Mouse (Mus musculus): ENCODE measurements around the gene Hip1r.
A peak's percentile ranks its signal among the peaks of the same experiment; 100 is the strongest.

Hip1r gene

DNA sequence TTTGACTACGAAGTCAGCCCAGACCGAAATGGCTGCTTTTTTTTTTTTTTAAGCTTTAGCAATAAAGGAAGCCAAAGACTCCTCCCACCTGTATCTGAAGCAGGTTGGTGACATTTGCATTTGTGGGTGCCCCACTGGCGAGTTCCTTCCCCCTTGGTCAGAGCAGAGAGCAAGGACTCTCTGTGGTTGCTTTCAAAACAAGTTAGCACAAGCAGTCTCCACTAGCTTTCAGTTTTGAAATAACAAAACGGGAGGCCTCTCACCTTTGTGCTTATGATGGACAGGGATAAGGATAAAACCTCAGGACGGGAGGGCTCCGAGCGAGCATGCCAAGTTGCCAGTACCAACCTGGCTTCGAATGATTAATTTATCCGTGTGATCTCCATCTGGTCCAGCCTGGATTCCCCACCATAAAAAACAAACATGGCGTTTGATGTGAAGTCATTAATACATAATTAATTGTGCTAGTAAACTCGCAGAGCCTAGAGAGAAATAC lies 1.2 kb downstream of the Hip1r start:
- peak; percentile 65 to 70 for DNase-seq

DNA sequence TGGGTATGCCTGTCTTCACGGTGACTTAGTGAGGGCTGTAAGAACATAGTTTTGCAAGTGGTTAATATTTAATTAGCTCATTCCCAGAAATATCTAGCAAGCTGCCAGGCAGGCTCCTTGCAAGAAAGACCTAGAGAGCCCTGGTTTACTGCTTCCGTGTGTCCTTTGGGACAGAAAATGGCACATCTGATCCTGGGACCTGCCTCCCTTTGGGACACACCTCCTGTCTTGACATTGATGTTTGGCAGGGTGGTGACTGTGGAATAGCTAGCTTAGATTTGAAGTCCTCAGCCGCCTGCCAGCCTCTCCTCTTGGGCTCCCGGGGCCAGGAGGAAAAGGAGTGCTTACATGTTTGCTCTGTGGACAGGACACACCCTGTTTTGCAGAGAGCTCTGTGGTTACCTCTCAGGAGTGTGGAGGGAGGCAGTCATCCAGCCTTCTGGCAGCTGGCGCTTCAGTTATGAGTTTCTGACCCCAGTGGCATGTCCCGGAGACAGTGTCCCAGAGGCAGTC lies 2.3 kb downstream of the Hip1r start:
- peak; percentile 79 to 87 for DNase-seq

DNA sequence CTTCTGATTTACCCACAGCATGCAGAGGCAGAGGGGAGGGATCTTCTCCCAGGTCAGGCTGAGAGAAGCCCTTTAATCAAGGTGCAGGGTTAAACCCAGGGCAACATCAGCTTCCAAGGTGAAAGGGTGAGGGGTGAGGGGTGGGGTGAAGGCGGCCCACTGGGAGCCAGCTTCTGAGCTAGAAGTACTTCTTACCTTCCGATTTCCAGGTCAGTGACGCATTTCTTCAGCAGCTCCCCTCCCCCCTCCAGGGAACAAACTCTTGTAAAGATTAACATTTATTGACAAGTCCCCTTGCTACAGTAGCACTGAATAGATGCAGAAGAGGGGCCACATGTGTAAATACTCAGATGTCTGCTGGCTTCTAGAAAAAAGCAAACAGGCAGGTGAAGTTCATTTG lies 3.8 kb downstream of the Hip1r start:
- DNase-seq, result peak in 1 of 2 experiments; percentile 58

DNA sequence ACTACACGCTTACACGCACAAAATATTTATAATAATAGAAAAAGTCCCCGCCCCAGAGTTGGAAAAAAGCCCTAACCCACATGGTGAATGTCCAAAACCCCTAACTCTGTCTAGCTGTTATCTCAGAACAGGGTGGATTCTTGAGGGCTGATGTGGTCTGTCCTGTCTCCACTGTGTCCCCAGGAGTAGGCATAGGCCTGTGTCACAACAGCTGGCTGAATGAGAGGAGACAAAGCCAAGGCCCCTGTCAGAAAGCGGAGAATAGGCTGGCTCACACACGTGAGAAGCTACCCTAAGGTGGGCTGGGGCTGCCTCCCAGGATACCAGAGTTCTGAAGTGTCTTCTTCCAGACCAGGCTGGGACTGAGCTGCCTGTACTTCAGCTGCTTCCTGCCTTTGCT lies 4.7 kb downstream of the Hip1r start:
- DNase-seq, result no peak

DNA sequence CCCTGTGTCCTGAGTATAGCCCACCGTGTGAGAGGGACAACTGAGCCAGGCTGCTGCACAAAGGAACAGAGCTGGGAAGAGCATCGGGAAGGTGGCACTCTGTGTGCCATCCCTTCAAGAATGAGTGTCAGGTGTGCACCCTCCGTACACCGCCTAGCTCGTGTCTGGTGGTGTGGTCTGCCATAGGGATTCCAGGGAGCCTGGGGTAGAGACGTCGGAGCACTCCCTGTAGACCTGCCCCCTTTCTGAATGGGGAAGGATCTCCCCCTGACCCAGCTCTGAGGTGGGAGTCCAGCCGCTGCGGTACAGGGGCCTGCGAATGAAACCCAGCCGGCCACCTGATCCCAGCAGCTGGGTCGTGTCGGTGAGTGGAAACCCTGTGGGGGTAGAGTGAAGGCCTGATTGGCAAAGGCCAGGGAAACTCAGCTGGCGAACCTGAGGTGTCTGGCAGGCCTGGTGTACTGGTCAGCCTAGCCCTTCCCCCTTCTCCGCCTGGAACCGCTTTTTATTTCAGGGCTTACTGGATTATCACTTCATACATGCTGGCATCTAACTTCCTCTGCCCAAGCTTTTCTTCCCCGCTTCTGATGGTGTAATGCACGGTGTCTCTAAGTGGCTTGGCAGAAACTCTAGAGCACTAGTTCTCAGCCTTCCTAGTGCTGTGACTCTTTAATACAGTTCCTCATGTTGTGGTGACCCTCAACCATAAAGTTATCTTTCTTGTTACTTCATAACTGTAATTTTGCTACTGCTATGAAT lies 6.0 kb downstream of the Hip1r start:
- DNase-seq, result no peak

DNA sequence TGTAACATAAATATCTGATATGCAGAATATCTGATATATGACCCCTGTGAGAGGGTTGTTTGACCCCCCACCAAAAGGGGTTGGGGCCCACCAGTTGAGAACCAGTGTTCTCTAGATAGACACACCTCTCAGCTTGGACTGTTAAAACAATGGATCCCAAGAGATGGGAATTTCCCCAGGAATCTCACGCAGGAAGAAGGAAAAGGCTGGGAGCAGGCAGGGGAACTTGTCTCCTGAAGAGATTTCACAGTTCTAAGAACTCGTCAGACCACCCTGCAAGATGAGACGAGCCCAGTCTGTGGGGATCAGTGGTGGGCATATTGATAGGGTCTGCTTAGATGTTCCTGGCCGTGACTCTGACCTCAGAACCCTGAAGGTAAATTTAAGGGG lies 6.5 kb downstream of the Hip1r start:
- no peak for DNase-seq

DNA sequence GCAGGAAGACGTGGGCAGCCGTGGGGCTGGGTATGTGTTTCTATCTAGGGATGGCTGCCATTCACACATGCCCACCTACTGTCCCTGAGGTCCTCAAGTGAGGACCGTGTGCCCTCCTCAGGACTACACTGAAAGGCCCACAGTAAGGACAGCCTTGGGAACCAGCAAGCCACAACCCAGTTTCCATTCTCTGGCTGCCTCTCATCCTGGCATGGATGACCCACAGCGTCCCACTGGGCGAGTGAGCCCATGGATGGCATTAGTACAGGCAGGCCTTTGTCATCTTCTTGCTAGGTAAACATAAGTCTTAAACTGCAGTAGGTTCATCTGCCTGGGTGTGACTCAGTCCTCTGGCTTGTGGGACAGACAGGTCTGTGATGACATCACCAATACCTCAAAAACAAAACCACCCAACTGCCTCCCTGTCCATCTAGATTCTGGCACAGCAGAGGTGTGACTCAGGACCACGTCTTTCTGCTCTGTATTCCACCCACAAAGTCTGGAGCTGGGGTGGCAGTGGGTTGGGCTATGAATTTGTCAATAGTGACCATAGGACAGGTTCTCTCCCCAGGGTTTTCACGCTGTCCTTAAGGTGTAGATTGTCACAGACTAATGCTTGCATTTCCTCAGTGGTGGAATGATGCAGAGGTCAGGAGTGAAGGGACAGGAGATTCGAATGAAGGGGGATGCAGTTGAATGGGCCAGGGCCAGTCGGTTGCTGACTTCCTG lies 7.3 kb downstream of the Hip1r start:
- no peak for DNase-seq

DNA sequence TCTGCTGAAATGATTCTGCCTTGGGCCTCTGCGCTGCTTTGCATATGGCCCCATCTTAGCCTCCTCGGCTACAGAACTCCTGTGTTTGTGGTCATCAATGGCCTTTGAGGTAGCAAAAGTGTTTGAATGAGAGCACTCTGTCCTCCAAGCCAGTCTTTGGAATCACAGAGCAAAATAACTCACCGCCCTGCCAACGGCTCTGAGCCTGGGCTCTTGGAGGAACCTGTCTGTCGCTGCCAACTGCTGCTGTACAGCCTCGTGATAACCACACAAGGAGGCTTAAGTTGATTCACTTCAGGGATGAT lies 7.8 kb downstream of the Hip1r start:
- peak; percentile 54 to 71 for DNase-seq

DNA sequence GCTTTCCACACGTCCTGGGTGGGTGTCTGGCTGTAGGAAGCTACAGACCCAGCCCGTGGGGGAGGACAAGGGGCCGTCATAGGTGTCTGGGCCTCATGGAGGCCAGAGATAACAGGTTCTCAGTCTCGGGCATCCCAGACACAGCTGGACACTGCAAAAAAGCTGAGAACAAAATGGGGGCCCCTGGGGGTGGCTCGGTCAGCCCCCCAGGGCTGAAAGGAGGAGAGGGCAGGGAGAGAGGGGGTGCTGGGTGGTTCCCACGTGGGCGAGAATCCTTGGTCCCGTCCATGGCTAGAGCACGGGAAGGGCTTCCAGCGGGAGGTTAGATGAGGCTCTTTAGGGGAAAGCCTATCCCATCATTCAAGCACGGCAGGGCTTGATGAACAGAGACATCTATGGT lies 9.4 kb downstream of the Hip1r start:
- DNase-seq, result no peak

DNA sequence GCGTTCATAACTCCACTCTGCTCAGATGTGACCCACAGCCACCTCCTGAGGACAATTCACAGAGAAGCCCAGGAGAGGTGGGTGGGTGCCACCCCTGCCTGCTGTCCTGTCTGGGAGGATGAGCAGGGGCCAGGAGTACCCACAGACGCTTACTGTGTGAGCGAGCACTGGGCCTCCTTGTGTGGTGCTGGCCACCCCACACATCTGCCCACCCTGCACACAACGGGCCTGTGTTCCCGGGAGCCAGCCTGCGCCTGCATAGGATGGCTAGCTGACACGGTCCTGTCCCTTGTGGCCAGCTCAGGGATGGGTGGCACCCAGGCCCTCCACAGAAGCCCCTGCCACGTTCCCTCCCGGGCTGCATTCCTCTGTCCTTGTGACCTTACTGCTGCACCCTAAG lies 12.0 kb downstream of the Hip1r start:
- no peak for DNase-seq

DNA sequence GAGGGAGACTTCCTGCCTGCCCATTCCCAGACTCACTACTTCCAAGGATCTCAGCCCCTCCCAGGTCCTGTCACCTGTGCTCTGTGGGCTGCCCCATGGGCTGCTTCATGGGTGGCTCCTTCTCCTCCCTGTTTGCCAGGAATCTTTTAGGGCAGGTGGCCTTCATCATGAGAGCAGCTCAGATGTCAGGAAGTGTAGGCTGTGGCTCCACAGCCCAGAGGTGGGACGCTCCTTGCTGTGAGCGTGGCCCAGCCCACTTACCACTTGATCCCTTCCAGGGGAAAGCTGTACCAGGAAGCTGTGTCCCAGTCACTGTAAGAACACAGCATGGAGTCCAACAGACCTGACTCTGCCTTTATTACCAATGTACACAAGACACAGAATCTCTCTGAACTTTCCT lies 13.5 kb downstream of the Hip1r start:
- DNase-seq, result peak; percentile 49 to 73

DNA sequence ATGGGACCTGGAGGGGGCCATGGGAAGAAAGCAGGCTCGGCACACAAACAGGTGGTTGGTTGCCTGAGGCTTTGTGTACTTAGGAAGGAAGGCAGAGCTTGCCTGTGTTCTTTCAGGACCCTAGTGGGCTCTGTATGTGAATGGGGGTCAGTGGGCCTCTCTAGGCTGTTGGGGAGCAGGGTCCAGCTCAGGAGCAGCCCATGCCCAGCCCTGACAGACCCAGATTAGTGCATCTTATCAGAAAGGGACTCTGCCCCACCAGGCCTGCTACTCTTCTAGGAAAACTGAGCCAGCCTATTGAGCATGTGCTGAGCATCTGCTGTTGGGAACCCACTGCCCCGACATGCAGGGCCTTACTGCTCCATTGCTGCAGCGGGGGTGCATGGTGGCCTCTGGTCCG lies 14.1 kb downstream of the Hip1r start:
- no peak for DNase-seq

DNA sequence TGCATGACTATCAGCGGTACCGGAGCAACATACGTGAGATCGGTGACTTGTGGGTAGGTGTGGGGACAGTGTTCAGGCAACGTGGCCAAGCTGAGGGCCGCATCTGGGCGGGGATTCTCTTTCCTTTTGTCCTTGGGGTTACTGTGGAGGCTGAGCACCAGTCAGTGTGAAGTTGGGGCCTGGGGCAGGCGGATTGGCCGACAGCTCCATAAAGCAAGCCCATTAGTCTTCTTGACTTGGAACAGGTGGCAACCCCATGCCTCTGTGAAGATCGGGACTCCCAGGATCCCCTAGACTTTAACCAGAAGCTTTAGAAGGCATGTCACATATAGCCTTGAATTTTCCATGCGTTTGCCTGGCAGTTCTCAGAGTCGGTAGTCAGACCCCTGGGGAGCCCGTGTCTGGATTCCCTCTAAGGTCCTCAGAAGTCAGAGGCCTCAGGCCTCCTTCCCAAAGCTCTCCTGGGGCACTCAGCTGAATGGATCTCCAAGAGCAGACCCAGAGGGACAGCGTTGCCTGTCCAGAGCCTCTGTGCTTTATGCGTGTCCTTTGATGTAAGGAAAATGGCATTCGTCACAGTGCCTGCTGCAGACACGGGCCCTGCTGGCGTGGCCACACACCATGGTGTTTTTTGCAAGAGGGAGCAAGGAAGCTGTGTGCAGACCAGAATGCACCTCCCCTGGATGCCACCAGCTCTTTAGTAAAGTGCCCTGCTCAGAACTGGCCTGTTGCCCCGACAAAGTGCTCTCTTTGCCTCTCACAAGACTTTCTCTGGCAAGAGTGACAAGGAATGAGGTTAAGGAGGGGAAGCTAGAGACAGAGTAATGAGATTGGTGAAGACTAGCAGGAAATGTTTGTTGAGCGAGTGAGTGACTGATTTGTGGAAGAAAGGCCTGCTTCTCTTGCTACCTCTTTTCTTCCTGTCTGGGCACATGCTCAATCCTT lies 16.8 kb downstream of the Hip1r start:
- DNase-seq, result peak; percentile 85

DNA sequence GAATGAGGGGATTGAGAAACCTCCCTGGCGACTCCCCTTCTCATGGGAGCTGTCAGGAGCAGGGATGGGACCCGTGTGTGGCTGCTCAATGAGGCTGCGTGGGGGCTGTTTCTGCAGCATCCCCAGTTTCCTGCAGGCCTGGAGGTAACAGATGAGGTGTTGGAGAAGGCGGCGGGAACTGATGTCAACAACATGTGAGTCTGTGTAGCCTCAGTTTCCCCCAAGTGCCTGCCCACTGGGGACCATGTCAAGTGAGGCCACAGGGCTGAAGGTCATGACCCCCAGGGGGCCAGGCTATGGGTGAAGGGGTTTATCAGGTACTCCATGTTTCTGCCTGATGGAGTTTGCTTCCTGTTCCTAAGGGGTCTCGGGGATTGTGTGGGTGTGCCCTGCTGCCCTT lies 17.9 kb downstream of the Hip1r start:
- no peak for DNase-seq

DNA sequence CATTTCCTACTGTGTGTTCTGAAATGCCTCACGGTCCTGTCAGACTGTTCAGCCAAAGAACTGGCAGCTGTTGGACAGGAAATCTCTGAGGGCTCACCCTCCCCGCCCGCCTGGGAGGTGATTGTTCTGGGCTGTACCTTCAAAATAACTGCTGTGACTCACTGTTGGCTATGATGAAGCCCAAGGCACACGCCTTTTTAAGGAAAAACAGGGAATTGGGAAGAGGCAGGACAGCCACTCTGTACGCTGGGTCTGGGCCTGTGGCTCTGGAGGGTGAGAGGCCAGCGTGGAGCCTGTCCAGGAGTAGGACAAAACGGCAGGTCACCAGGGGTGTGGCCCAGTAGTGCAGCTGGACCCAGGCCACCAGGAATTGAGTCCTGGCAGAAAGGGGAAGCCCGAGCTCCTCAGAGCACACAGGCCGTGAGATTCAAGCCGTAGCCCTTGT lies 18.8 kb downstream of the Hip1r start:
- DNase-seq, result peak; percentile 81 to 85

DNA sequence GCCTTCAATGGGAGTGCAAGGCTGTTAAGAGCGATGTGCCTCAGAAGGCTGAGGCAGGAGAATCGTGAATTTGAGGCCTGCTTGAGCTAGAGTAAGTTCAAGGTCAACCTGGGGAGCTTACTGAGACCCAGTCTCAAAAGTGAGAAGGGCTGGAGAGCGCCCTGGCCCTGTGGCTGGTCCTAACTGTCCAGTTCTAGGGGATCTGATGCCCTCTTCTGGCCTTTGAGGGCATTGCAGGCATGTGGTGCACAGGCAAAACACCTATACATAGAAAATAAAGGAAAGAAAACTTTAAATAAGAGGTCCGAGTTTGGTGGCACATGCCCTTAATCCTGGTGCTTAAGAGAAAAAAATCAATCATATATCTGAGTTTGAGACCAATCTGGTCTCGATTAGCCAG lies 19.4 kb downstream of the Hip1r start:
- peak; percentile 84 to 89 for DNase-seq

DNA sequence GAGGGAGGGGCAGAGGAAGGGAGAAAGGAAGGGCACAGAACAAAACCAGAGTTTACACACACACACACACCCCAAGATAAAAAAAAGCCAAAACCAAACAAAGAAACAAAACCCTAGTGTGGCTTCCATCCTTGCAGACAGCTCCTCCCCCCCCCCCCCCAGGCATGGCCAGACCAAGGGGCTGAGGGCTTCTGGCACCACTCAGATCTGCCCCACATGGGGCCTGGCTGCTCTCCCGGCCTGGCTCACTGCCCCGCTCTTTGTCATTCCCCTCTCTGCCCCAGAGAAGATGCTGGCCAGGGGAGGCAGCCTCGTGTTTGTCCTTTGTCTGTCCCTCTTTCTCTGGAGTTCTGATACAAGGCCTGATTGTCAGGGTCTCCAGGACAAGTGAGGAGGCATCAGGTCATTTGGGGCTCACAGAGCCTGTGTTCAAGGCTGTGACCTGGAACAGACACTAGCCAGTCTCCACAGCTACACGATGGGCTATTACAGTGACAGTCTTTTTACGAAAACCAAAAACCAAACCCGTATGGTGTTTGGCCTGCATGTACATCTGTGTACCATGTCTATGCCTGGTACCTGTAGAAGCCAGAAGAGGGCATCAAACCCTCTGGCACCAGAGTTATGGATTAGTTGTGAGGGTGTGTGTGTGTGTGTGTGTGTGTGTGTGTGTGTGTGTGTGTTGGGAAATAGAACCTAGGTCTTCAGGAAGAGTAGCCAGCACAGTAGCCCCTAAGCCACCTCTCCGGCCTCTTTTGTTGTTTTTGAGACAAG lies 20.0 kb downstream of the Hip1r start:
- DNase-seq, result no peak

DNA sequence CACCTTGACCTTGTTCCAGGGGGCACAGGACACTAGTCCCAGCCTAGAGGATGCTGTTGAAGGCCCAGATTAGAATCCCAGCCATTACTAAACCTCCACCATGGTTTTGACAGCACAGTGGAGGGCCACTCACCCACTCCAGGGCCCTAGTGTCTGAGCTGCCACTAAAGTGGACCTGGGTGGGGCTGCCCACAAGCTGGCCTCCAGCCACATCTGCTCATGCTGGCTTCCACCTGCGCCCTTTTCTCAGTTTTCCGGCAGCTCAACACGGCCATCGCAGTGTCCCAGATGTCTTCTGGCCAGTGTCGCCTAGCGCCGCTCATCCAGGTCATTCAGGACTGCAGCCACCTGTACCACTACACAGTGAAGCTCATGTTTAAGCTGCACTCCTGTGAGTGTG lies 21.0 kb downstream of the Hip1r start:
- DNase-seq, result peak; percentile 69 to 76

DNA sequence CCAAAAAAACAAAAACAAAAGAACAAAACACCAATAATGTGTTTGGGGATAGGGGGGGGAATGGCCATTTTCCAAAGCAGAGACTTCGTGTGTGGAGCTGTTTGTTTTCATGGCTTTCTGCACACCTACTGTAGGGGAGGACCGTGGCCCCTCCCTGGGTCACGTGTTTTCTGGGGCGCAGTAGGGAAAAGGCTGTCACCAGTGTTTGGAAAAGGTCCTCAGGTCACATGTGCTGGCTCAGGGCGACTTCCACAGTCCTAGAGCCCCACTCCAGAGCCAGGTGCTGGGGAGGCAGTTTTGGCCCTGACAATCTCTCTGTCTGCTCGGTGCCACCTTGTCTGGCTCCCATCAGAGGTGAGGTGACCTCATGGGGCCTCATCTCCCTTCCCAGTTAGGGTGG lies 22.0 kb downstream of the Hip1r start:
- no peak for DNase-seq

DNA sequence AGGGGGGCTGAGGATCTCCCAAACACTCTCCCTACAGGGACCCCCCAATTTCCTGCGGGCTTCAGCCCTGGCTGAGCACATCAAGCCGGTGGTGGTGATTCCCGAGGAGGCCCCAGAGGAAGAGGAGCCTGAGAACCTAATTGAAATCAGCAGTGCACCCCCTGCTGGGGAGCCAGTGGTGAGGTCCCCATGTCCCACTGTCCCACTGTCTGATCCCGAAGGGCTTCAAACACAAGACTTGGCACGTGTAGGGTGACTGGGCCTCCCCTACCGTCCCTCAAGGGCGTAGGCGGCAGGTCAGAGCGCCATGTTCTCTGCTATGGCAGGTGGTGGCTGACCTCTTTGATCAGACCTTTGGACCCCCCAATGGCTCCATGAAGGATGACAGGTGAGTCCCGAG lies 22.8 kb downstream of the Hip1r start:
- no peak for DNase-seq

DNA sequence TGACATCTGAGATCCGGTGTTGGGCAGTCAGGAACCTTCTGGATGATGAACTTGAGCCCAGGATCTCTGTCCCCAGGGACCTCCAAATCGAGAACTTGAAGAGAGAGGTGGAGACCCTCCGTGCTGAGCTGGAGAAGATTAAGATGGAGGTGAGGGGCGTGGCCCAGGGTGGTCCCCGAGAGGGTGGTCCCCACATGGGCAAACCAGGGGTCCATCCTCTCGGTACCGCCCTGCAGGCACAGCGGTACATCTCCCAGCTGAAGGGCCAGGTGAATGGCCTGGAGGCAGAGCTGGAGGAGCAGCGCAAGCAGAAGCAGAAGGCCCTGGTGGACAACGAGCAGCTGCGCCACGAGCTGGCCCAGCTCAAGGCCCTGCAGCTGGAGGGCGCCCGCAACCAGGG lies 23.3 kb downstream of the Hip1r start:
- DNase-seq, result no peak

DNA sequence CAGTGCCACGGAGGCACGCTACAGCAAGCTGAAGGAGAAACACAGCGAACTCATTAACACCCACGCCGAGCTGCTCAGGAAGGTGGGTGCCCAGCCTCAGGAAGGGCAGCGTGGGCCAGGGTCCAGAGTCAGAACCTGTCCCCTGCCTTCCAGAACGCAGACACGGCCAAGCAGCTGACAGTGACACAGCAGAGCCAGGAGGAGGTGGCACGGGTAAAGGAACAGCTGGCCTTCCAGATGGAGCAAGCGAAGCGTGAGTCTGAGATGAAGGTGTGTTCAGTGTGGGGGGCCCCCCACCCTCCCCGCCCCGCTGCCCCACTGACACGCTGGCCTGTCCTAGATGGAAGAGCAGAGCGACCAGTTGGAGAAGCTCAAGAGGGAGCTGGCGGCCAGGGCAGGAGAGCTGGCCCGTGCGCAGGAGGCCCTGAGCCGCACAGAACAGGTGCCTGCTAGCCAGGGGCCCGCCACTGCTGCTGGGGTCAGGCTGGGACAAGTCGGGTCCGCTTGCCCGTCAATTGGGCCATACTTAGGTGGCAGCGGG lies 23.9 kb downstream of the Hip1r start:
- DNase-seq, result no peak
